Mouse (Mus musculus): ENCODE measurements around the gene Snapin.

The Snapin gene

DNA sequence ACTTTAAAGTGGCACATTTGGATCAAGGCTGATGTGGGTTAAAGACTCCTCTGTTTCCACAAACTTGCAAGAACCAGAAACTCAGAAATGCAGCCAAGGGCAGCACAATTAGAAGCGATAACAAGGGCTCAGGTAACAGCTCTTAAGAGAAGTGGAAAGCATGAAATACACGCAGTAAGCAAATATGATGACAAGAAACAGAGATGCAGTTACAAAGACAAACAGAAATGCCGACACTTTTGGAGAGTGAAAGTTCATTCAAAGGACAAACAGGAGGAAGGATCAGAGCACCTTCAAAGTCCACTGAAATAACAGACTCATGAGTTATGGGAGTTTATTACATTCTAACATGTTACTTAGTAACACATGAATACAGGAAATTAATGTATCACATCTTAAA lies 15.5 kb upstream of the Snapin start:
- in situ Hi-C loops (cut with MseI, MboI): no loop called here

DNA sequence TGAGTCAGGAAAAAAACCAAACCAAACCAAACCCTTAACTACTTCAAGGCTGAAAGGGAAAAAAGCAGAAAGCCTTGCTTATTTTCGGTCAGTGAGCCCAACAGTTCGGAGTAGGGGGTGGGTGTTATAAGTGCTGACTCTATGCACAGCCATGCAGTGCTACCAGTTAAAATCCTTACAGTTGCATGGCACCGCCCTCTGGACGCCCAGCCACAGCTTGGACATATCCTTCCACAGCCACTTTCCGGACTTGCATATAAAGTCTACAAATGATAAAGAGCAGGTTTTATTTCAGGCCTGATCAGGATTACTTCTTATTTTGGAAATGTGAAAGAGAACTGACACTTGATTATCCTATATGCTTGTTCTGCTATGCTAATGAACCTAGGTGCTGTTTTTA lies 14.4 kb upstream of the Snapin start:
- in situ Hi-C loops (cut with MseI, MboI): no loop called here

DNA sequence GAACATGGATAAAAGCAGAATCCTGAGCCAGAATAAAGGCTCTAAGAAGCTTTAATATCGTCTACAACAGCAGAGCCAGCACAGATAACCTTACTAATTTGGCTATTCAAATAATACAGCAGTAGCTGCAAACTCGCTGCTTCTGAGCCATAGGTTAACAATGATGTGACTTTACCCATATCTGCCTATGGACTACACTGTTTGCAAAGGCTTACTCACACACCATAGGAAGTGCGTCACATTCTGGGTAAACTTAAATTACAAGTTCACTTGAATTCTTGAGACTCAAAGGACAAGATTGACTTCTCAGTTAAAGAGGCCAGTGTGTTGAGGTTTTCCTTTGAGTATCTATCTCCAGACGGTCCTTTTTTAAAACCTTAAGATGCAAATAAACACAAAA lies 12.6 kb upstream of the Snapin start:
- in situ Hi-C loops (cut with MseI, MboI): no loop called here

DNA sequence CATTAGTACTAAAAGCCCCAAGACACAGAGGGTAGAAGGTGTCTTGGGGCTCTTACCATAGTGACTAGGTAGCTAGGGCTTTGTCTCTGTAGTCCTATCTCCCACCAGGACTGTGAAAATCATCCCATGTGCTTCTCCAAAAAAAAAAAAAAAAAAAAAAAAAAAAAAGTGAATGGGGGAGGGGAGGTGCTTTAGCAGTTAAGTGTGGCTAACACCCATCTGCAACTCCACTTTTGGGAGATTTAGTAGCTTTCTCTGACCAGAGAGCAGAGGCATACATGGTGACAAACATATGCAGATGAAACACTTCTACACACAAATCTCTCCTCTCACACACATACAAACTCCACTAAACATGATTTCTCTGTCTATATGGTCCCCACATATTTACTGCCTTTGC lies 6.8 kb upstream of the Snapin start:
- in situ Hi-C loops (cut with MseI, MboI): no loop called here

DNA sequence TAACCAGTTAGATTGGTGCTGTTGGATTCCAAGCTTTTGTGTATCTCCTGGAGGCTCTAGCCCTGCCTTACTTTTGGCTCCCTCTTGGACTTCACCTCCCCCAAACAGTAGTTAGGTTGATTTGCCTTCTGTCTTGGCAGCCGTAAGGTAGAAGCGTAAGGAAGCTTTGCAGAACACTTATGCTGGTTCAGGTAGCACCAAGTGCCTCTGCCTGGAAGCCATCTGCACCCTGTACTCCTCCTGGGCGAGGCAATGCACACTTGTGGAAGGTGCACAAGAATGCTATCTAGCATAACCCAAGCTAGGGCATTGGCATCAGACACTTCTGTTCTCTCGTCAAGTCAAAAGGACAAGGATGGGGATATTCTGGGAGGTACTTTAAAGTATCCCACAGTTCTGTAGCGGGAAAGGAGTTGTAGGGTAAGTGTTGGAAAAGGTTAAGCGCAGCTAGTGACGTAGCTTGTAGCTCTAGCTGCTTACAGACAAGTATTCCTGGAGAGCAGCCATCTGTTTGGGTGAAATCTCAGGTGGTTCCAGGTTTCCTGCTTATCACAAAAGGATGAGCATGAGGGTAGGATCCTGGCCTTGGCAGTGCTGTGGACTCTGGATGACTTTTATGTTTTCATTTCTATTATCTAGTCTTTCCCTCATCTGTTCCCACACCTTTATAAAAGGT lies 5.2 kb upstream of the Snapin start:
- in situ Hi-C loops (cut with MseI, MboI): no loop called here

DNA sequence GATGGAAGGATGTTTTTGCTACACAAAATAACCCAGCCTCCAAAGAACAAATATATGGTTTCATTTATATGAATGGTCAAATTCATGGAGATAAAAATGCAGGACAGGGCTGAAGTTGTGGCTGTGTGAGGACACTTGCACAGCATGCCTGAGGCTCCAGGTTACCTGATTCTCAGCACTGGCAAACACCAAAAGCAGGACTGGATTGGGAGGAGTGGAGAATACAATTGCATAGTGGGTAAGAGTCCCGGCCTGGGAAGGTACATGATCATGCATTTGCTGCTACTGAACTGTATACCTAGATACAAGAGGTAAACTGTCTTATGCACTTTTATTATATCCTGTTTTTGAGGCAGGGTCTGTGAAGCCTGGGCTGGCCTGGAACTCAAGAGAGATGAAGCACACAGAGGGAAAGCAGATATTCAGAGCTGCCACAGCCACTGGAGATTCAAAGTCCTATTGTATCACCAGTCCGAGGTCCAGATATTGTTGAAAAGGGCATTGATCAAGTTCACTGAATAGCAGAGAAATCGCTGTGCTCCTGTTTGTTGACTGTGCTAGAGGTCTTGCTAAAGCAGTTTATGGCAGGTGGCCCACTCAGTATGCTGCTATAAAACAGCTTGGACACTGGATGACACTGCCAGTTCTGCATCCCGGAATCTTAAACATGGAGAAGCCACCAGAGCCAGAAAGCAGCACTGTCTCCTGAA lies 3.2 kb upstream of the Snapin start:
- in situ Hi-C loops (cut with MseI, MboI): no loop called here

DNA sequence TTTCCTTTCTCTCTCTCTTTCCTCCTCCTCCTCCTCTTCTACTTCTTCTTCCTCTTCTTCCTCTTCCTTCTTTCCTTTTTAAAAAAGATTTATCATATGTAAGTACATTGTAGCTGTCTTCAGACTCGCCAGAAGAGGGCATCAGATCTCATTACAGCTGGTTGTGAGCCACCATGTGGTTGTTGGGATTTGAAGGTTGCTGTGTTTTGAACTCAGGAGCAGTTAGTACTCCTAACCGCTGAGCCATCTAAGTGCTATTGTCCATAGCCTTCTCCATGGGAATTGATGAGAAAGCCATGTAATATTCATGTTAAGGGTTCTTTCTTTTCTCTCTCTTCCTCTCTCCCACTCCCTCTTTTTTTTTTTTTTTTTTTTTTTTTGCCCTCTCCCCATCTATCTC lies 517 bp upstream of the Snapin start:
- in situ Hi-C loops (cut with MseI, MboI): no loop called here

DNA sequence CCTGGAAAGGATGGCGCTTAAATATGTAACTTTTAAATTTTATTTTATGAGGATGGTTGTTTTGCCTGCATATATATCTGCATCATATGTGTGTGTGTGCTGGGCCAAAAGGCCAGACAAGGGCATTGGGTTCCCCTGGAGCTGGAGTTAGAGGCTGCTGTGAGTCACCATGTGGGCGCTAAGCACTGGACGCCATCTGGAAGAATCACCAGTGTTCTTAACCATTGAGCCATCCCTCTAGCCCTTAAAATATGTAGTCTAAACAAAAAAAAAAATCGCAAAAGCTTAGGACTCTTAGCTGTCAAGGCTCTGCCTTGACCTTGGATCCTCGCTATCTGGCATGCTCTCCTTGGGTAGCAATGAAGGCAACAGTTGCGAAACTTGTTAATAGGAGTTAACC lies 2.3 kb downstream of the Snapin start:
- in situ Hi-C loops (cut with MseI, MboI): no loop called here

DNA sequence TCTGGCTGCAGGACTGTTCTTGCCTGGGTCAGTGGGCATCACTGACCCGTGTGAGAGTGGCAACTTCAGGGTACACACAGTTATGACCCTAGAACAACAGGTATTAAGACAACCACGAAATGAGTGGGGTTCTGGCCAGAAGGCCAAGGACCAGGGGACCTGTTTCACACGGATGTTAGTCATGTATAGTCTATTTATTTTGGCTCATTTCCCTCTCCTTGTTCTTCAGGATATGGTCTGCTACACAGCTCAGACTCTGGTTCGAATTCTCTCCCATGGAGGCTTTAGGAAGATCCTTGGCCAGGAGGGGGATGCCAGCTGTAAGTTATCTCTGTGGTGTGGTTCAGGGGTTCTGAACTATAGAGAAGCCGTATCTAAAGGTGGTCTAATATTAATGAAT lies 3.8 kb downstream of the Snapin start:
- in situ Hi-C loops (cut with MseI, MboI): no loop called here

DNA sequence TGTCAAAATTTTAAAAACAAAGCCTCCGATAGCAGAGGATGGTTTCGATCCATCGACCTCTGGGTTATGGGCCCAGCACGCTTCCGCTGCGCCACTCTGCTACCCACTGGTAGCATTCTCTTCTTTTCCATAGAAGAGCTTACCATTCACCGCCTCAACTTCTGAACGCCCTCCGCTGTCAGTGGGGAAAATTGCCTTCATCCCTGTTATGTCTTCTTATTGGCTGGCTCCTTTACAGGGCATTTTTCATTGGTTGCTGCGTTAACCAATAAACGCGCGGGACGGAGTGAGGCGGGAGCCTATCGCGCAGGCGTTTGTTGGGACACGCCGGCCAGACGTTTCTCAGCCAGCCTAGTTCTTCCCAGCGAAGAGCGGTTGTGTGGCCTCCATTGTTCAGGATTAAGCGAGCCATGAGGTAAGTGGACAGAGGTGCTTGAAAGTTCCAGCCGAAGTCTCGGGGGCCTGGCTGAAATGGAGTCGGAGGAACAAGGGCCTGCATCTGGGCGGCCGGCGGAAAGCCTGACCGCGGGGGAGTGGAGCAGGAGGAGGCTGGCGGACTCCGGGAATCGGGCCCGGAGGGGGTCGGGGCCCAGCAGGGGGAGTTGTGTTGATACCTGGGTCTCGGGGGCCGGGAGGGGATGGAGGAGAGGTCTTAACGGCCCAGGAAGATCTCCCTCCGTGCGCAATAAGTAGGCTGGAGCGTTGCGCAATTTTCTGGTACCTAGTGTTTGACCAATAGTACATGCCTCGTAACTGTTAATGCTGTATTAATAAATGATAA lies 14.8 kb downstream of the Snapin start, which contains the start of gene Ilf2:
Gene Ilf2 (plus strand): TSS at position 296 of the 781 bp plus-strand sequence.
- in situ Hi-C loops (cut with MseI, MboI): no loop called here

DNA sequence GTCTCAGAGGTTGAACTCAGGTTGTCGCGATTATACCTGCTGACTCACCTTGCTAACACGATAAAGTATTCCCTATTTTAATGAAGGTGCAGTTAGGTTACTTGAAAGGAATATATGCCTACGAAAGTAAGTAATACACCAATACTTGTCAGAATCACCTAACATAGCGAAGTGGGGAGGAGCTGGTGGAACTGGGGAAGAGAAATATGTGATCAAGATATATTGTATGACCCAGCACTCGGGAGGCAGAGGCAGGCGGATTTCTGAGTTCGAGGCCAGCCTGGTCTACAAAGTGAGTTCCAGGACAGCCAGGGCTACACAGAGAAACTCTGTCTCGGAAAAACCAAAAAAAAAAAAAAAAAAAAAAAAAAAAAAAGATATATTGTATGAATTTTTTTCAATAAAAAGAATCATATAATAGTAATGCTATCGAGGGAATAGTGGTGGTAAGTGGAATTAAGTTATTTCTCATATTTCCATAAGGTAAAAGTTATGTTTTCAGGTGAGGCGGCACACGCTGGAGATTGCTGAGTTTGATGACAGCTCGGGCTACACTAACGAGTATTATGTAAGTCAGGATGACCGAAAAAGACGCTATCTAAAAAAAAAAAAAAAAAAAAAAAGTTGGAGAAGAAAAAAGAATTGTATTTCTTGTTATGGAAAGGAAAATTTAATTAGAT lies 15.5 kb downstream of the Snapin start:
- in situ Hi-C loops (cut with MseI, MboI): no loop called here

DNA sequence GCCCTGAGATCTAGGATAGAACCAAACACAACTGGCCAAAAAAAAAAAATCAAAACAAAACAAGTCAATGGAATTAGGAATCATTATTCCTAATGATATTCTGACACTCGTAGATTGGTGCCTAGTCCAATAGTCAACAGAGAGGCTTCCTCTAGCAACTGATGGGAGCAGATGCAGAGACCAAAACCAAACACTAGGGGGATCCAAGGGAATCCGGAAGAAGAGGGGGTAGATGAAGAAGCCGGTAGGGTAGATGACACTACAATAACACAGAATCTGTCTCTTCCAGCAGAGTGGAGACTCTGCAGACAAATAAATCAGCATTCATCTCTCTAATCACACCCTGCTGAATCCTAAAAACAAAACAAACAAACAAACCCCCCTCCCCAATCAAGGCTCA lies 18.6 kb downstream of the Snapin start:
- in situ Hi-C loops (cut with MseI, MboI): no loop called here

DNA sequence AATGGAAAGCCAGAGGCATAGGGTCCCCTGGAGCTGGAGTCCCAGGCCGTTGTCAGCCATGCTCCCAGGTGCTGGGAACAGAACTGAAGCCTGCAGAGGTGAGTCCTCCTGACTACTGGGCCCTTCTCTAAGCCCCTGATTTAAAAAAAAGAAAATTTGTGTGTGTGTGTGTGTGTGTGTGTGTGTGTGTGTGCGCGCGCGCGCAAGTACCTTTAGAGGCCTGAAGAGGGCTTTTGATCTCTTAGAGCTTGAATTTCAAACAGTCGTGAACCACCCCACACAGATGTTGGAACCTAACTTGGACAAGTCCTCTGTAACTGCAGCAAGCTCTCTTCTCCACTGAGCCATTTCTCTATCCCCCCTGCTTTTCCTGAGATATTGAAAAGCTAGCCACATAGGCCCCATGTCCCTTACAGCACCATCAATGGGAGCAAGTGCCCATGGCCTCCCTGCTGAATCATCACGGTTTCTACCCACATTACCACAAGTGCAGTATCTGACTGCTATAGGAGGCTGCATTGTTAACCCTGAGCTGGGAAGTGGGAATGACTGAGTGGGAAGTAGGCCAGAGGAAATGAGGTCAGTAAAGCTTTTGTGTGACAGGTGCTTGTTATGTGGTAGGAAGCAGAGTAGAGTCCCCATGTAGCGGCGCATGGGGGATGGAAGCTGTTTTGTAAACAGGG lies 23.1 kb downstream of the Snapin start:
- in situ Hi-C loops (cut with MseI, MboI): loop anchor here (5.0 kb wide), 2 partner anchors 50 to 55 kb away; no protein-coding TSS in a partner anchor

DNA sequence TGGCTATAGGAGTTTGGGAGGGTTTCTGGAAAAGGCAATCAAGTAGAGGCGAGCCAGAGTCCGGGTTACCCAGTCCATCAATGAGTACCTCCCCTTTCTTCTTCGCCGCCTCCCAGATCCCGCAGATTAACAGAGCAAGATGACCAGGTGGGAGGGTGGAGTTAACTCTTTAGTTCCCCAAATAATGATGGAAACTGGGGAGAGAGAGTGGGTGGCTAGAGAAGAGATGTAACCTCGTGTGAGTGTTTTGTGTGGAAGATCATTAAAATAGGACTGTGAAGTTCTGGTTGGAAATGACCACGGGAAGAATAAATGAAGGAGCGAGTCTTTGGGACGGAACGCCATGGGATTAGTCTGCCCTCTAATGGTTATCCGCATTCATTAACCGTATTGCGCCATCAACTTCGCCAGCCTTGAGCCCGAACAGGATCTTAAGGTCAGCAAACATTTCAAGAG lies 24.5 kb downstream of the Snapin start:
- in situ Hi-C loops (cut with MseI, MboI): loop anchor here (5.0 kb wide), 2 partner anchors 49 to 54 kb away; no protein-coding TSS in a partner anchor

DNA sequence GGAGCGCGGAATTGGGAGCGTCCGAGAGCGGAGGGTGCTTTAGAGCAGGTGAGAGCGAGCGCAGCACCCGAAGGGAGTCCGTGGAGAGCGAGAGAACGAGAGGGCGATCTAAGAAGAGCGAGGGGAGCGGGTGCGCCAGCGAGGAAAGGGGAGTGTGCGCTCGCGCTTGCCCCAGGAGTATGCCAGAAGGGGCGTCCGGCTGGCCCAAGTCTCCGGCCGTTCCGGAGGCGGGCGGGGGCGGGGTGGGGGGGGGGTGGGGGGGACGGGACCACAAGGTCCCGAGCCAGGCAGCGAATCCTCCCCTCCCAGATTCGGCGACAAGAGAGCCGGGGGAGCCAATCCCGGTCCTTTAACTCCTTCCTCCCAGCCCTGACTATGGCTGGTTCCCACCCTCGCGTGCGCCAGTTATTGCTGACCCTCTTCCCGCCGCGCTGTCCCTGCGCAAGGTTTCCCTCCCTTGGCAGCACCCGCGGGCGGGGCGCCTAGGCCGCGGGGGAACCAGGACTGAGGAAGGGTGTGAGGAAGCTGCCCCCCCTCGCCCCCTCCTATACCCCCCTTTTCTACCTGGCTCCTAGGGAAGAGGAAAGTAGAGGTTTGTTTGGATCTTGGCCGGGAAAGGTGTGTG lies 25.0 kb downstream of the Snapin start, which contains the start of gene Npr1:
Gene Npr1 (minus strand): TSS at position 181 of the 625 bp plus-strand sequence.
- in situ Hi-C loops (cut with MseI, MboI): loop anchor here (5.0 kb wide), 2 partner anchors 48 to 53 kb away; no protein-coding TSS in a partner anchor

DNA sequence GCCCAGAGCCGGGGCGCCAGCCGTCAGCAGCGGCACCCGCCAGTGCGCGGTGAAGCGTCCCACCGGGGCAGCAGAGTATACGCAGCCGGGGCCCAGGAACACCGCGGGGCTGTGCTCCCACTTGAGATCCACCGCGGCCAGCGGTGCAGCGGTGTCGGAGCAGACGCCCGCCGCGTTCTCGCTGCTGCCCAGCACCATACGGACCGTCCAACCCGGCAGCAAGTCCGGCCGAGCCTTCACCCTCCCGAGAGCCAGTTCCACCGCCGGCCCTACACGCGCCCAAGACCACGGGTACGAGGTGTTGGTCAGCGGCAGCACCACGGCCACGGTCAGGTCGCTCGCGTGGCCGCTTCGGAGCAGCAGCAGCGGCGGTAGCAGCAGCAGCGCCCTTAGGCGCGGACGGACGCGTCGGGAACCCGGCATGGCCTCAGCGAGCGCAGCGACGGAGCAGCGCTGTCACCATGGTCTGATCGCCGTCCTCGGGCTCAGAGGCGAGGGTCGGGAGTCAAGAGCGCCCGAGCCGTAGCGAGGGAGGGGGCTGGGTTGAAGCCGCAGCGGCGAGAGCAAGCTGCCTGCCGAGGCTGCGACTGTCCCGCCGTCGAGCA lies 25.6 kb downstream of the Snapin start:
- in situ Hi-C loops (cut with MseI, MboI): loop anchor here (5.0 kb wide), 2 partner anchors 48 to 53 kb away; no protein-coding TSS in a partner anchor

DNA sequence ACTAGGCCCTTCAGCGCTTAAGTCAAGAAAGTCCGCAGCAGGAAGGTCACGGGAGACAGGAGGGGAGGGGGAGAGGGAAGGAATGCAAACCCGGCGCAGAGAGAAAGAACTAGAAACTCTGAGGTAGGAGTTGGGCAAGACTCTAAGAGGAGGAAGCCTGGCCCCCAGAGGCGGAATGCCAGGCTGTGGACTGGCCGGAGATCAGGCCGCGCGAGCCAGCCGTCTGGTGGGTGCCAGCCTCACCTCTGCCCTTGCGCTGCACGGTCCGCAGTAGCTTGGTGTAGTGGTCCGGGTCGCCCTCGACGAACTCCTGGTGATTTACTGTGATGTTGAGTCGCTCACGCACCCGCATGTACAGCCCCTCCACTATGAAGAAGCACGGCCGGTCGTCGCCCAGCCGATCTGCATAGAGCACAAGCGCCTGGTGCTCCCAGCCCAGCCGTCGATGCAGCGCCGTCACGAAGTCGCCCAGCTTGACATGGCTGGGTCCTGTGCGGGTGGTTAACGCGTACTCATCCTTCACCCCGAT lies 26.2 kb downstream of the Snapin start:
- in situ Hi-C loops (cut with MseI, MboI): loop anchor here (5.0 kb wide), 2 partner anchors 47 to 52 kb away; no protein-coding TSS in a partner anchor

DNA sequence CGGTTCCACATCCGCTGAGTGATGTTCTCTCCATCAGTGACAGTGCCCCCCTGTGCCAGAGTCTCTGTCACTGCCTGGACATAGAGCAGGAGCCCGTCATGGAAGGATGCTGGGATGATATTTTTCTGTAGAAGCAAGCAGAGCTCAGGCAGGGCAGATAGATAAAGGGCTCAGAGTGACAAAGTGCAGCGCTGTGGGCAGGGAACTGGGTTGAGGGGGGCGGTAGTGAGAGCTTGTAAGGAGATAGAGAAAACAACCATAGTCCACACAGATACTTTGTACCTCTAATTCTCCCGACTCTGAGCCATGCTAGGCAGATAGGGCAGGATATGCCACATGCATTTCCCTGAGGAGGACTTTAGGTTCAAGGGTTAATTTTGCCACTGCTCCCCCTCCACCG lies 28.3 kb downstream of the Snapin start:
- in situ Hi-C loops (cut with MseI, MboI): no loop called here

DNA sequence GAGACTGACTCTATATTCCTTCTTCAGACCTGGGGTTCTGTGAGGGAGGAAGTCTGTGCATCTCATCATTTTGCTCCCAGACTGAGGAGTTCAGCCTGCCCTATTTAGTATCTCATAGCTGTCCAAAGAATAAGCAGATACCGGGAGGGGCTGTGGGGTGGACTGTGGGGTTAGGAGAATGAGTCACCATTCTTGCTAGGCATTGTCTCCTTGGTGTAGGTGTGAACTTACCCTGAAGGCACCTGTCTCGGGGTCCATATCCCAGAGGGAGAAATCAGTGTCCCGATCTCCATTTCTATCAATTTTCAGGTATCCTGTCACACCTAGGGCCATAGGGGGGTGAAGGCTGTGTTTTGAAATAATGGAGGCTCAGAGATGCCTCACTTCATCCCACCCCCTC lies 28.9 kb downstream of the Snapin start:
- in situ Hi-C loops (cut with MseI, MboI): no loop called here

DNA sequence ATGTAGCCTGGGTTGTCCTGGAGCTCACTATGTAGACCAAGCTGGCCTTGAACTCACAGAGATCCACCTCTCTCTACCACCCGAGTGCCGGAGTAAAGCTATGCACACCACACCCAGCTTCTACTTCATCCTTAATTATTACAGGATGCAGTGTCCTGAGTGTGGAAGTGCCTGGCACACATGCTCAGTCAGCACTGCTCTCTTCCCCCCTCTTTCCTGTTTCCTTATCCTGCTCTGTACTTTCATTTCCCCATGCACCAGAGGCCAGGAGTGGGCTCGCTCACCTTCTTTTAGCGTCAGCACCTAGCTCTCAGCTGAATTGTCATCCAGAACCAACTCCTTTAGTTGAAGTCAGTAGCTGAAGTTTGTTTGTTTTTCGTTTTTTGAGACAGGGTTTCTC lies 30.5 kb downstream of the Snapin start:
- in situ Hi-C loops (cut with MseI, MboI): no loop called here

Data from mouse trophoblast stem cell (cell line).